Mouse (Mus musculus) limb, embryonic 11.5 days (tissue): ENCODE measurements around the gene Actr3b. TPM values are rescaled to one million over a fixed set of nuclear protein-coding genes. Genes with fewer than 3 reads are reported as not detected.

ENCODE experiments used
- ATAC-seq: fragments of 200-750 bp; cut with Nextera tagmentation; 2 replicates; pipeline ENCODE4 v1.8.0; 2017; ENCODE audit warnings: low read depth; ENCODE audit not compliant: insufficient number of reproducible peaks, low FRiP score, low TSS enrichment
- DNase-seq: peaks from one replicate; pipeline ENCODE4 v3.0.0-alpha.2; 2015; ENCODE audit warnings: low spot score
- H3K27ac ChIP-seq: fragments of 300-500 bp; sonication (generic); replicated peaks from 2 replicates; pipeline ENCODE4 v1.5.1; 2014; ENCODE audit warnings: low read depth, mild to moderate bottlenecking, low read length
- H3K27me3 ChIP-seq: fragments of 300-500 bp; sonication (generic); 2 replicates; pipeline ENCODE4 v1.6.1; 2014; ENCODE audit warnings: mild to moderate bottlenecking, low read length, mixed read lengths; ENCODE audit not compliant: control insufficient read depth, insufficient read depth
- H3K36me3 ChIP-seq: fragments of 300-500 bp; sonication (generic); 2 replicates; pipeline ENCODE4 v1.6.1; 2014; ENCODE audit warnings: mild to moderate bottlenecking, low read length, moderate library complexity, mixed read lengths; ENCODE audit not compliant: control insufficient read depth, insufficient read depth
- H3K4me1 ChIP-seq: fragments of 300-500 bp; sonication (generic); 2 replicates; pipeline ENCODE4 v1.6.1; 2014; ENCODE audit warnings: low read length, mixed read lengths; ENCODE audit not compliant: control insufficient read depth, insufficient read depth
- H3K4me2 ChIP-seq: fragments of 300-500 bp; sonication (generic); 2 replicates; pipeline ENCODE4 v1.6.1; 2014; ENCODE audit warnings: low read depth, mild to moderate bottlenecking, moderate library complexity; ENCODE audit not compliant: severe bottlenecking
- H3K4me3 ChIP-seq: fragments of 300-500 bp; sonication (generic); 2 replicates; pipeline ENCODE4 v1.5.1; 2014; ENCODE audit warnings: low read depth, low read length
- H3K9ac ChIP-seq: fragments of 300-500 bp; sonication (generic); 2 replicates; pipeline ENCODE4 v1.6.1; 2014; ENCODE audit warnings: mild to moderate bottlenecking, low read length
- H3K9me3 ChIP-seq: fragments of 300-500 bp; sonication (generic); 2 replicates; pipeline ENCODE4 v1.6.1; 2016; ENCODE audit warnings: low read length; ENCODE audit not compliant: control insufficient read depth
- WGBS: fragments of 180-500 bp; shearing (Covaris S2); extraction: QIAGEN DNeasy Blood & Tissue Kit; methylation state at CpG from one replicate; pipeline ENCODE4 v1.1.7; 2014; 5-methylcytosine and 5-hydroxymethylcytosine counted together
- polyA plus RNA-seq: library from polyadenylated mRNA; unstranded; fragments of >200 nt; fragmentation: Nextera tagmentation; extraction: Ambion mirVana; gene quantifications from 2 replicates; pipeline ENCODE4 v1.2.1, GENCODE M21; 2014

The Actr3b gene
- polyA plus RNA-seq, 1 experiment from 2014 or later = 3.2 TPM

DNA sequence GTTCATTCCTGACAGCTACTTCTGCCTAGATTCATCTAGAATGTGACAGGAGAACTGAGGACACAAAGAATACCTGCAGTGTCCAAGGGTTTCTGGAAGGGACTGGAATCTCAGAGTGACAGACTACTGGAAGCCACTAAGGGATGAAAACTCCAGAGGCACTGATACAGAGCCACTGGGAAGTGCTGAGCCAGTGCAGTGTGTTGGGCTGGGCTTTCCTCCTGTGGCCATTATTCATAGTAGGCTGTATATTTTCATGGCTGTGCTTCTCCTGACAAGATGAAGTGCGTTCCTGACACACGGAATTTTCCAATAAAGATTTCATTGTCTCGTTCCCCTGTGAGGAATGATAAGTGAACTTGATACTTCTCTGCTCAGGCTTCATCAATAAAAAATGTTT is 126.9 kb downstream of the Actr3b start:
- H3K9ac ChIP-seq = no peak overlapping the region
- ATAC-seq (no peak), DNase-seq (peak; percentile 14)
- peaks cover 3% of the 10 kb centered on the region; the same call in 1 of the 2 replicates for H3K9me3 ChIP-seq
- H3K4me2 ChIP-seq = no peak overlapping the region
- H3K36me3 ChIP-seq = no peaks in the 10 kb centered on the region
- no peaks in the 10 kb centered on the region for H3K4me1 ChIP-seq
- H3K27me3 ChIP-seq = no peaks in the 10 kb centered on the region
- WGBS = 81% methylated on average over 3 of the region's 3 CpGs
- no peak overlapping the region for H3K27ac ChIP-seq
- no peak overlapping the region for H3K4me3 ChIP-seq

DNA sequence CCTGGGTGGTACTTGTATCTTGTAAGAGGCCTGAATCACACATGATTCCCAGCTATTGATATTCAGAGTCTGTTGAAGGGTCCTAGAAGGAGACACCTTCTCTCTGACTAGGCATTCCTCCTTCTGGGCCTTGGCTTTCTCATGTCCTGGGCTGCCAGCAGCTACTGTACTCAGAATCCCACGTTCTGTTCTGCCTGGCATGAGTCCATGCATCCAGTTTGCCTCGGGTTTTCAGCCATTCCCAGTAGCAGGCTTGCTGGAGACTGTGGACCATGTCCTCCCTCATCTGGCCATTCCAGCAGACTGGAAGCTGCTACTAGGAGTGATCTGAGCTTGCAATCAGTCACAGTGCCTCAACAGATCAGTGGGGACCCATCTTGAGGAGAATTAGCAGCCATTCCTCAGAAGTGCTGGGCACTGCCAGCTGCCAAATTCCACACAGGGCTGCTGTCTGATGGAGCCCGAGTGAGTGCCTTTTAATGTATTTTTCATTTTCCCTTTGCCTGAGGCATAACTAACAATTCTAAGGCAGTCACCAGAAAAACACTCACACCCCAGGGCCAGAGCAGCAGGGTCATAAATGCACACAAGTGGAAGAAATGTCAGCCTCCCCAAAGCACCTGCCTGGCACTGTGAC is 130.1 kb downstream of the Actr3b start:
- Histone ChIP-seq H3K27me3 (no peaks in the 10 kb centered on the region), H3K27ac (no peak overlapping the region), H3K4me2 (no peak overlapping the region), H3K4me3 (no peak overlapping the region), H3K36me3 (no peaks in the 10 kb centered on the region), H3K9me3 (peaks cover 3% of the 10 kb centered on the region; the same call in 1 of the 2 replicates), H3K4me1 (no peaks in the 10 kb centered on the region), H3K9ac (no peak overlapping the region)
- DNase-seq (no peak), ATAC-seq (no peak)
- 51% methylated on average over 3 of the region's 3 CpGs for WGBS

DNA sequence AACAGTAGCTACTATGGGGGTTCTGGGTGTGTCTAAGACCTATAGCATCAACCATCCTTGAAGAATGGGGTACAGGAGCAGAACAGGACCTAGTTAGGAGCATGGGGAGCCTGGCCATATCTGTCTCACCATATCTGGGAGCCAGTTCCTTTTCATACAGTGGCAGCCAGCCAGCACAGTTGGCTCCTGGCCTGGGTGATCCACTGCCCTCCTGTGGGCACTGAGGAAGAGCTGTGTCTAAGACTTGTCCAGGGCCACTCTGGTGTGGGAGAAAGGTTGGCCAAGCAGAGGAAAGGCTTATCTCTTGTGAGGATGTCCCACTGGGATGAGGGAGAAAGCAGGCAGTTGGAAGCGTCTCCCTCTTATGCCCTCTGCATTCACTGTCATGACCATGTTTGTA is 131.5 kb downstream of the Actr3b start:
- DNase-seq (no peak), ATAC-seq (no peak)
- Histone ChIP-seq H3K9me3 (no peaks in the 10 kb centered on the region), H3K4me3 (no peak overlapping the region), H3K4me1 (no peaks in the 10 kb centered on the region), H3K36me3 (no peaks in the 10 kb centered on the region), H3K9ac (no peak overlapping the region), H3K27me3 (no peaks in the 10 kb centered on the region), H3K27ac (no peak overlapping the region), H3K4me2 (no peak overlapping the region)
- 85% methylated on average over 1 of the region's 1 CpGs for WGBS

Other genes starting within 250 kb of the Actr3b start
- gene Cct8l1, start 243.9 kb upstream of the Actr3b start, polyA plus RNA-seq = not detected in 2 replicates
- 13.0 and 14.0 TPM in 2 replicates for gene Xrcc2, start 54.2 kb upstream of the Actr3b start, polyA plus RNA-seq
- not detected in 2 replicates for gene Gm21663, start 182.4 kb downstream of the Actr3b start, polyA plus RNA-seq
- not detected in 2 replicates for gene Gm21671, start 194.4 kb downstream of the Actr3b start, polyA plus RNA-seq
- gene Gm21680, start 212.7 kb downstream of the Actr3b start, polyA plus RNA-seq = not detected in 2 replicates
- not detected in 2 replicates for gene Gm21698, start 228.7 kb downstream of the Actr3b start, polyA plus RNA-seq
- not detected in 2 replicates for gene Gm1979, start 244.8 kb downstream of the Actr3b start, polyA plus RNA-seq